Mouse (Mus musculus): ENCODE results near the gene Rhox2h.
"Not testable (repeated sequence)": the region's sequence is repeated elsewhere in the genome, so short reads cannot be mapped to it uniquely, and the experiment has no call there.

- not testable (repeated sequence) for TF ChIP-seq POLR2A (IDR thresholded peaks at IDR 0.05; ENCODE audit: insufficient read length, low read depth); CEBPB (IDR thresholded peaks at IDR 0.05; ENCODE audit: insufficient read depth, poor library complexity, severe bottlenecking); MAX (IDR thresholded peaks at IDR 0.05; ENCODE audit: low read depth); MYOD1 (IDR thresholded peaks at IDR 0.05; ENCODE audit: control insufficient read depth in 1 of 3, insufficient read length in 2 of 3, low read depth in 2 of 3); E2F4 (IDR thresholded peaks at IDR 0.05; ENCODE audit: insufficient read depth); SRF (IDR thresholded peaks at IDR 0.05; ENCODE audit: control insufficient read depth, insufficient read length, low read depth); TCF3 (IDR thresholded peaks at IDR 0.05; ENCODE audit: insufficient read length, low read depth); USF1 (IDR thresholded peaks at IDR 0.05; ENCODE audit: low read depth)
These were observed 21.9 kb downstream of the Rhox2h start, which contains the start of gene Rhox4g for GRCm38 (mm10) chrX:37651227-37651626.

All from myocyte (in vitro differentiated cells).